Mouse (Mus musculus) lung, adult 2 months (tissue): ENCODE data around the gene Ptpdc1. TPM values are rescaled to one million over a fixed set of nuclear protein-coding genes. Genes with fewer than 3 reads are reported as not detected.

Source experiments
- DNase-seq: peaks from one replicate; pipeline ENCODE4 v3.0.0; 2022
- H3K4me1 ChIP-seq: fragments of 200-500 bp; 2 replicates; pipeline ENCODE4 v1.6.1; 2011; ENCODE audit warnings: low read length; ENCODE audit not compliant: control insufficient read depth, insufficient read depth
- H3K4me3 ChIP-seq: fragments of 200-500 bp; replicated peaks from 2 replicates; pipeline ENCODE3; 2011; ENCODE audit warnings: low read depth, mild to moderate bottlenecking, control low read depth, low read length; ENCODE audit errors: extremely low read depth
- CTCF ChIP-seq: fragments of 200-500 bp; IDR thresholded peaks from 2 replicates; pipeline ENCODE4 v1.5.1; 2011; ENCODE audit warnings: mild to moderate bottlenecking, low read length, control low read depth; ENCODE audit not compliant: insufficient read depth
- POLR2A ChIP-seq: fragments of 200-500 bp; IDR thresholded peaks from 2 replicates; pipeline ENCODE4 v1.6.1; 2011; ENCODE audit warnings: low read depth, mild to moderate bottlenecking, control low read depth, low read length, borderline replicate concordance; ENCODE audit errors: extremely low read depth
- WGBS: fragments of 180-500 bp; shearing (Covaris S2); methylation state at CpG from one replicate; pipeline ENCODE4 v1.1.7; 2018; 5-methylcytosine and 5-hydroxymethylcytosine counted together
- polyA plus RNA-seq: library from polyadenylated mRNA; depleted of rRNA; stranded (reverse); fragments of >200 nt; gene quantifications from 2 replicates; pipeline ENCODE4 v1.2.3, GENCODE M21; 2012

Ptpdc1 gene
- polyA plus RNA-seq, 1 experiment, result 3.8 TPM

GRCm38 (mm10) chr13:48657791-48658190, 32.3 kb upstream of the Ptpdc1 start:
- no peak for DNase-seq
- WGBS, result 8% methylated on average over 9 of the region's 9 CpGs
- Histone ChIP-seq H3K4me1 (no peaks in the 10 kb centered on the region; the same call in 1 of the 2 replicates), H3K4me3 (no peak overlapping the region)
- TF ChIP-seq CTCF, result no peak
- TF ChIP-seq POLR2A, result no peak

- peak; percentile 31 for DNase-seq
- TF ChIP-seq CTCF, result peak; percentile 49; the same call in 1 of the 2 replicates
- TF ChIP-seq POLR2A, result no peak
- no peaks in the 10 kb centered on the region; the same call in 1 of the 2 replicates for H3K4me1 ChIP-seq
- 3% methylated on average over 8 of the region's 8 CpGs for WGBS
- H3K4me3 ChIP-seq, result no peak overlapping the region
Observed at GRCm38 (mm10) chr13:48655637-48656036, 30.2 kb upstream of the Ptpdc1 start.

- WGBS, result 8% methylated on average over 14 of the region's 14 CpGs
- no peaks in the 10 kb centered on the region; the same call in 1 of the 2 replicates for H3K4me1 ChIP-seq
- no peak overlapping the region for H3K4me3 ChIP-seq
- TF ChIP-seq POLR2A, result no peak
- peak; percentile 79 for TF ChIP-seq CTCF
- DNase-seq, result peak; percentile 66
Observed at GRCm38 (mm10) chr13:48653788-48654770, 28.6 kb upstream of the Ptpdc1 start.

- Histone ChIP-seq H3K4me1 (no peaks in the 10 kb centered on the region), H3K4me3 (no peak overlapping the region)
- DNase-seq, result no peak
- TF ChIP-seq CTCF, result no peak
- no peak for TF ChIP-seq POLR2A
- 51% methylated on average over 6 of the region's 6 CpGs for WGBS
Observed at GRCm38 (mm10) chr13:48651132-48652065, 25.9 kb upstream of the Ptpdc1 start.

GRCm38 (mm10) chr13:48650615-48651014, 25.2 kb upstream of the Ptpdc1 start:
- WGBS, result 0% methylated on average over 1 of the region's 1 CpGs
- TF ChIP-seq POLR2A (no peak), CTCF (no peak)
- DNase-seq, result no peak
- no peak overlapping the region for H3K4me3 ChIP-seq
- no peaks in the 10 kb centered on the region for H3K4me1 ChIP-seq

GRCm38 (mm10) chr13:48646696-48647095, 21.2 kb upstream of the Ptpdc1 start:
- 88% methylated on average over 4 of the region's 4 CpGs for WGBS

GRCm38 (mm10) chr13:48643991-48644390, 18.5 kb upstream of the Ptpdc1 start:
- TF ChIP-seq CTCF (no peak), POLR2A (no peak)
- WGBS, result 92% methylated on average over 3 of the region's 3 CpGs
- DNase-seq, result no peak
- Histone ChIP-seq H3K4me1 (no peaks in the 10 kb centered on the region), H3K4me3 (no peak overlapping the region)

More at GRCm38 (mm10) chr13:48646696-48647095, 21.2 kb upstream of the Ptpdc1 start:
- TF ChIP-seq POLR2A (no peak), CTCF (no peak)
- DNase-seq, result no peak
- H3K4me1 ChIP-seq, result no peaks in the 10 kb centered on the region
- no peak overlapping the region for H3K4me3 ChIP-seq

GRCm38 (mm10) chr13:48643072-48643471, 17.6 kb upstream of the Ptpdc1 start:
- whole genome bisulfite sequencing, result 65% methylated on average over 6 of the region's 6 CpGs
- no peaks in the 10 kb centered on the region for H3K4me1 ChIP-seq
- H3K4me3 ChIP-seq, result no peak overlapping the region
- no peak for TF ChIP-seq CTCF
- no peak for DNase-seq

- no peaks in the 10 kb centered on the region for H3K4me1 ChIP-seq
- peak; percentile 66 for TF ChIP-seq CTCF
- no peak for TF ChIP-seq POLR2A
- no peak overlapping the region for H3K4me3 ChIP-seq
- no peak for DNase-seq
Observed at GRCm38 (mm10) chr13:48639570-48639969, 14.1 kb upstream of the Ptpdc1 start.
